Mouse (Mus musculus) limb, embryonic 15.5 days (tissue): Measurements from ENCODE around the gene Rnf215. TPM values are rescaled to one million over a fixed set of nuclear protein-coding genes. Genes with fewer than 3 reads are reported as not detected.
A peak's percentile ranks its signal among the peaks of the same experiment; 100 is the strongest.
"Not testable (repeated sequence)": the region's sequence is repeated elsewhere in the genome, so short reads cannot be mapped to it uniquely, and the experiment has no call there.

Source experiments
- ATAC-seq: fragments of 200-750 bp; cut with Nextera tagmentation; 2 replicates; pipeline ENCODE4 v1.8.0; 2017; ENCODE audit warnings: low read depth, moderate TSS enrichment; ENCODE audit not compliant: insufficient number of reproducible peaks, low FRiP score, low TSS enrichment
- H3K27ac ChIP-seq: fragments of 300-500 bp; sonication (generic); 2 replicates; pipeline ENCODE4 v1.5.1; 2015; ENCODE audit warnings: moderate library complexity, mild to moderate bottlenecking, inconsistent platforms
- H3K27me3 ChIP-seq: fragments of 300-500 bp; sonication (generic); 2 replicates; pipeline ENCODE4 v1.6.1; 2015; ENCODE audit warnings: inconsistent platforms
- H3K36me3 ChIP-seq: fragments of 300-500 bp; sonication (generic); 2 replicates; pipeline ENCODE4 v1.6.1; 2015; ENCODE audit warnings: inconsistent platforms
- H3K4me1 ChIP-seq: fragments of 300-500 bp; sonication (generic); 2 replicates; pipeline ENCODE4 v1.6.1; 2015; ENCODE audit warnings: inconsistent platforms
- H3K4me2 ChIP-seq: fragments of 300-500 bp; sonication (generic); 2 replicates; pipeline ENCODE4 v1.6.1; 2015; ENCODE audit warnings: mild to moderate bottlenecking, inconsistent platforms
- H3K4me3 ChIP-seq: fragments of 300-500 bp; sonication (generic); 2 replicates; pipeline ENCODE4 v1.5.1; 2015; ENCODE audit warnings: mild to moderate bottlenecking, inconsistent platforms
- H3K9ac ChIP-seq: fragments of 300-500 bp; sonication (generic); 2 replicates; pipeline ENCODE4 v1.6.1; 2015; ENCODE audit warnings: inconsistent platforms
- H3K9me3 ChIP-seq: fragments of 300-500 bp; sonication (generic); 2 replicates; pipeline ENCODE4 v1.6.1; 2016; ENCODE audit warnings: inconsistent platforms
- WGBS: fragments of 180-500 bp; shearing (Covaris S2); methylation state at CpG from one replicate; pipeline ENCODE4 v1.1.7; 2015; 5-methylcytosine and 5-hydroxymethylcytosine counted together
- microRNA-seq: library from miRNA; unstranded; fragments of <30 nt; microRNA quantifications from one replicate; pipeline ENCODE4, GENCODE M21; 2016
- polyA plus RNA-seq: library from polyadenylated mRNA; unstranded; fragments of >200 nt; fragmentation: Nextera tagmentation; extraction: Ambion mirVana; gene quantifications from 2 replicates; pipeline ENCODE4 v1.2.1, GENCODE M21; 2015

Rnf215 gene
- polyA plus RNA-seq, 1 experiment from 2014 or later = 35.5 TPM

GRCm38 (mm10) chr11:4185480-4185879 is 50.5 kb downstream of the Rnf215 start:
- H3K9me3 ChIP-seq, ATAC-seq, H3K27ac ChIP-seq, H3K4me3 ChIP-seq, H3K4me2 ChIP-seq, H3K9ac ChIP-seq, H3K27me3 ChIP-seq: not testable (repeated sequence)
- H3K36me3 ChIP-seq = peaks cover 27% of the 10 kb centered on the region
- 86% methylated on average over 6 of the region's 6 CpGs for WGBS
- H3K4me1 ChIP-seq = peaks cover 29% of the 10 kb centered on the region

- no peaks in the 10 kb centered on the region for H3K9me3 ChIP-seq
- H3K27me3 ChIP-seq = no peaks in the 10 kb centered on the region
- under 1% methylated on average over 71 of the region's 71 CpGs for WGBS
- H3K4me2 ChIP-seq = peak within 1 kb of the TSS; percentile 80
- H3K9ac ChIP-seq = peak within 1 kb of the TSS; percentile 94
- ATAC-seq = peak; percentile 97
- H3K27ac ChIP-seq = peak within 1 kb of the TSS; percentile 88
- peak within 1 kb of the TSS; percentile 91 for H3K4me3 ChIP-seq
- H3K36me3 ChIP-seq = peaks cover 15% of the 10 kb centered on the region
- H3K4me1 ChIP-seq = peaks cover 41% of the 10 kb centered on the region
Observed at GRCm38 (mm10) chr11:4186486-4187317, 51.7 kb downstream of the Rnf215 start, which contains the start of gene Tbc1d10a. TSS of gene Tbc1d10a (plus strand) at chr11:4186789.

- peak overlapping the region; percentile 94 for H3K9ac ChIP-seq
- peaks cover 47% of the 10 kb centered on the region for H3K4me1 ChIP-seq
- no peak for ATAC-seq
- 5% methylated on average over 9 of the region's 9 CpGs for WGBS
- 0 out of 2 replicates have a peak overlapping the region, but pooled peaks have one; percentile 88 for H3K27ac ChIP-seq
- H3K4me3 ChIP-seq = peak overlapping the region; percentile 91
- H3K27me3 ChIP-seq = no peaks in the 10 kb centered on the region
- peak overlapping the region; percentile 80 for H3K4me2 ChIP-seq
- H3K9me3 ChIP-seq = no peaks in the 10 kb centered on the region
- peaks cover 10% of the 10 kb centered on the region for H3K36me3 ChIP-seq
Observed at GRCm38 (mm10) chr11:4187318-4187700, 52.3 kb downstream of the Rnf215 start.

- peaks cover 57% of the 10 kb centered on the region for H3K4me1 ChIP-seq
- no peak overlapping the region for H3K4me3 ChIP-seq
- no peak overlapping the region for H3K27ac ChIP-seq
- no peak overlapping the region for H3K9ac ChIP-seq
- no peaks in the 10 kb centered on the region for H3K27me3 ChIP-seq
- no peak overlapping the region for H3K4me2 ChIP-seq
- WGBS = 79% methylated on average over 6 of the region's 6 CpGs
- no peaks in the 10 kb centered on the region for H3K9me3 ChIP-seq
- no peak for ATAC-seq
- no peaks in the 10 kb centered on the region for H3K36me3 ChIP-seq
Observed at GRCm38 (mm10) chr11:4189182-4189581, 54.2 kb downstream of the Rnf215 start.

- peak overlapping the region; percentile 79 for H3K27ac ChIP-seq
- ATAC-seq = no peak
- H3K36me3 ChIP-seq = 0 out of 2 replicates have a peak, but pooled peaks cover 6% of the 10 kb centered on the region
- H3K9ac ChIP-seq = no peak overlapping the region
- 0 out of 2 replicates have a peak overlapping the region, but pooled peaks have one; percentile 15 for H3K4me2 ChIP-seq
- no peak overlapping the region for H3K4me3 ChIP-seq
- H3K9me3 ChIP-seq = no peaks in the 10 kb centered on the region
- peaks cover 57% of the 10 kb centered on the region for H3K4me1 ChIP-seq
- H3K27me3 ChIP-seq = no peaks in the 10 kb centered on the region
- 43% methylated on average over 3 of the region's 3 CpGs for WGBS
Observed at GRCm38 (mm10) chr11:4190677-4191076, 55.7 kb downstream of the Rnf215 start.

Small RNAs within 50 kb of the gene (microRNA-seq; reads per million reads assigned to microRNA genes)
- gene Mir3060 = 2.7 reads per million, percentile 6 among the genes with 10 or more reads in this experiment

Other genes starting within 250 kb of the Rnf215 start
- gene 4921536K21Rik, start 240.1 kb upstream of the Rnf215 start, polyA plus RNA-seq = 0.09 and 0.23 TPM in 2 replicates
- gene Dusp18, start 240.0 kb upstream of the Rnf215 start, polyA plus RNA-seq = 7.6 and 9.0 TPM in 2 replicates
- 6.7 and 9.2 TPM in 2 replicates for gene Slc35e4, start 220.5 kb upstream of the Rnf215 start, polyA plus RNA-seq
- 49.4 and 56.2 TPM in 2 replicates for gene Tcn2, start 203.0 kb upstream of the Rnf215 start, polyA plus RNA-seq
- 76.6 and 77.4 TPM in 2 replicates for gene Pes1, start 171.2 kb upstream of the Rnf215 start, polyA plus RNA-seq
- 0.15 TPM in 1 of 2 replicates, not detected in the other for gene 4930556J24Rik, start 158.4 kb upstream of the Rnf215 start, polyA plus RNA-seq
- 2.6 and 3.0 TPM in 2 replicates for gene Gal3st1, start 151.6 kb upstream of the Rnf215 start, polyA plus RNA-seq
- 0.67 and 1.1 TPM in 2 replicates for gene Sec14l4, start 103.7 kb upstream of the Rnf215 start, polyA plus RNA-seq
- gene Sec14l3, start 70.4 kb upstream of the Rnf215 start, polyA plus RNA-seq = not detected in 2 replicates
- 5.5 and 6.1 TPM in 2 replicates for gene Mtfp1, start 39.8 kb upstream of the Rnf215 start, polyA plus RNA-seq
- 1.9 and 2.0 TPM in 2 replicates for gene Sec14l2, start 11.8 kb upstream of the Rnf215 start, polyA plus RNA-seq
- gene Ccdc157, start 25.1 kb downstream of the Rnf215 start, polyA plus RNA-seq = 10.9 and 12.3 TPM in 2 replicates
- gene Sf3a1, start 25.1 kb downstream of the Rnf215 start, polyA plus RNA-seq = 44.9 and 45.2 TPM in 2 replicates
- 58.7 and 61.9 TPM in 2 replicates for gene Tbc1d10a, start 51.6 kb downstream of the Rnf215 start, polyA plus RNA-seq
- gene Castor1, start 83.0 kb downstream of the Rnf215 start, polyA plus RNA-seq = 15.2 and 20.6 TPM in 2 replicates
- 0.12 and 0.23 TPM in 2 replicates for gene Osm, start 101.2 kb downstream of the Rnf215 start, polyA plus RNA-seq
- gene Lif, start 122.4 kb downstream of the Rnf215 start, polyA plus RNA-seq = 0.49 and 0.53 TPM in 2 replicates